Mouse (Mus musculus) small intestine, adult 2 months (tissue): Measurements from ENCODE around the gene Aasdh.

Experiments used
- CTCF ChIP-seq: fragments of 200-500 bp; IDR thresholded peaks from 2 replicates; pipeline ENCODE4 v1.5.1; 2012; ENCODE audit warnings: low read depth, mild to moderate bottlenecking, control low read depth, inconsistent platforms, low read length, moderate library complexity, mixed read lengths; ENCODE audit not compliant: insufficient replicate concordance, insufficient read length; ENCODE audit errors: extremely low read depth
- POLR2A ChIP-seq: fragments of 200-500 bp; IDR thresholded peaks from 2 replicates; pipeline ENCODE4 v1.6.1; 2012; ENCODE audit warnings: low read depth, mild to moderate bottlenecking, control low read depth, inconsistent platforms, low read length, moderate library complexity

- no peak for TF ChIP-seq CTCF
- no peak for TF ChIP-seq POLR2A
These were observed 34.4 kb upstream of the Aasdh start for GRCm38 (mm10) chr5:76939717-76940116.
